Mouse (Mus musculus) bone marrow macrophage, adult 2 months (primary cell): ENCODE data around the gene Ascl3.

ENCODE experiments used
- CTCF ChIP-seq: IDR thresholded peaks from 2 replicates; pipeline ENCODE4 v1.5.1; 2012; ENCODE audit warnings: low read depth, mild to moderate bottlenecking, low read length, moderate library complexity
- POLR2A ChIP-seq: IDR thresholded peaks from 2 replicates; pipeline ENCODE4 v1.6.1; 2012; ENCODE audit warnings: mild to moderate bottlenecking, low read depth, low read length, borderline replicate concordance

- TF ChIP-seq POLR2A: no peak
- TF ChIP-seq CTCF: no peak
These were observed 20.7 kb upstream of the Ascl3 start, which contains the start of gene Tmem9b for GRCm38 (mm10) chr7:109752008-109752925.
